Mouse (Mus musculus) heart, adult 11 months (tissue): ENCODE results near the gene Zfp446.

Source experiments
- DNase-seq: peaks from one replicate; pipeline ENCODE4 v3.0.0; 2022

The Zfp446 gene

GRCm38 (mm10) chr7:13025511-13026112, 48.0 kb downstream of the Zfp446 start:
- peak; percentile 77 for DNase-seq

- DNase-seq, result peak; percentile 76
These were observed 51.3 kb downstream of the Zfp446 start for GRCm38 (mm10) chr7:13028986-13029385.

- DNase-seq, result peak; percentile 82
These were observed 53.4 kb downstream of the Zfp446 start for GRCm38 (mm10) chr7:13031069-13031468.

- DNase-seq, result peak; percentile 77
These were observed 54.3 kb downstream of the Zfp446 start for GRCm38 (mm10) chr7:13031983-13032382.

GRCm38 (mm10) chr7:13032541-13032940, 54.9 kb downstream of the Zfp446 start:
- peak; percentile 82 for DNase-seq

GRCm38 (mm10) chr7:13033451-13034147, 56.0 kb downstream of the Zfp446 start:
- DNase-seq, result peak; percentile 90

- peak; percentile 100 for DNase-seq
These were observed 56.7 kb downstream of the Zfp446 start, which contains the start of gene Chmp2a for GRCm38 (mm10) chr7:13034148-13034977. TSS of gene Chmp2a (minus strand) at chr7:13034807.
